Mouse (Mus musculus) bone marrow macrophage, adult 2 months (primary cell): Measurements from ENCODE around the gene Vash2.

Source experiments
- CTCF ChIP-seq: IDR thresholded peaks from 2 replicates; pipeline ENCODE4 v1.5.1; 2012; ENCODE audit warnings: low read depth, mild to moderate bottlenecking, low read length, moderate library complexity
- POLR2A ChIP-seq: IDR thresholded peaks from 2 replicates; pipeline ENCODE4 v1.6.1; 2012; ENCODE audit warnings: mild to moderate bottlenecking, low read depth, low read length, borderline replicate concordance

GRCm38 (mm10) chr1:191000686-191001085 lies 21.6 kb upstream of the Vash2 start:
- no peak for TF ChIP-seq CTCF
- TF ChIP-seq POLR2A, result no peak
